Mouse (Mus musculus): ENCODE data around the gene Tlx3.
A peak's percentile ranks its signal among the peaks of the same experiment; 100 is the strongest.

Gene Tlx3

GRCm38 (mm10) chr11:33203383-33204328 lies at the start of gene Tlx3:
Gene Tlx3 (minus strand): TSS chr11:33203589.
- DNase-seq = no peak

GRCm38 (mm10) chr11:33240295-33240694 lies 36.9 kb upstream of the Tlx3 start:
- no peak for DNase-seq

DNA sequence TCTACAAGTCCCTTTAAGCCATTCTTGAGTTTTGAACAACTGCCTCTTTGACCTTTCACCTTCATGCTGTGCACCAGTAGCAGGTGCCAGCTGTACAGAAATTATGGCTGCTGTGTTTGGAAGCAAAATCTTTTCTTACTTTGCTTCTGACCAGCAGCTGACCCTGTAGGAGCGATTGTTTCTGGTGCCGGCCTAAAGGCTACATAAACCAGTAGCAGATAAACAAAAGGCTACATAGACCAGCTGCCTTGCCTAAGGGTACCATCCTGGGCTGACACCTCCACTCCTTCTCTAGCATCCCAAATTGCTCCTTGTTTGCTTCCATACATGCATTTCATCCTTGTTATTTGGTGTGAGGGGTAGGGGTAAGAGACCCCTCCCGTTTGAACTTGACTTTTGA lies 30.7 kb upstream of the Tlx3 start:
- DNase-seq = no peak

- no peak for DNase-seq
These were observed 28.7 kb upstream of the Tlx3 start for GRCm38 (mm10) chr11:33232056-33232455.

DNA sequence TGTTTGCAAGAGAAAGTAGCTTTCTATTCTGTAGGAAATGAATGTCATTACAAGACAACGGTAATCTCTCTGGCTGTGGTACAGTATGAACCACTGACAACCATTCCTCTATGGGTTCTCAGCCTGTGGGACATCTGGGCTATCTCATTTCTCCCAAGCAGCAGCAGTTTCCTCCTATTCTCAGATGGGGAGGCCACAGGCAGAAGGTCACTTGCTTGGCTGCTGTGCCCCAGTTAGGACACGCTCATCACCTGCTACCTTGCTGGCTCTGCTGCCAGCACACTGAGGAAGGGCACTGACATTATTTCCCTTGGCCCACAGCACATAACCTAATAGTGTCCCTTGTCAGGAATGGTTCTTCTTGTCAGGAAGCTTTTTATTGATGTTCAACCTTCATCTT lies 24.8 kb upstream of the Tlx3 start:
- DNase-seq = no peak

GRCm38 (mm10) chr11:33226516-33226915 lies 23.1 kb upstream of the Tlx3 start:
- no peak for DNase-seq

DNA sequence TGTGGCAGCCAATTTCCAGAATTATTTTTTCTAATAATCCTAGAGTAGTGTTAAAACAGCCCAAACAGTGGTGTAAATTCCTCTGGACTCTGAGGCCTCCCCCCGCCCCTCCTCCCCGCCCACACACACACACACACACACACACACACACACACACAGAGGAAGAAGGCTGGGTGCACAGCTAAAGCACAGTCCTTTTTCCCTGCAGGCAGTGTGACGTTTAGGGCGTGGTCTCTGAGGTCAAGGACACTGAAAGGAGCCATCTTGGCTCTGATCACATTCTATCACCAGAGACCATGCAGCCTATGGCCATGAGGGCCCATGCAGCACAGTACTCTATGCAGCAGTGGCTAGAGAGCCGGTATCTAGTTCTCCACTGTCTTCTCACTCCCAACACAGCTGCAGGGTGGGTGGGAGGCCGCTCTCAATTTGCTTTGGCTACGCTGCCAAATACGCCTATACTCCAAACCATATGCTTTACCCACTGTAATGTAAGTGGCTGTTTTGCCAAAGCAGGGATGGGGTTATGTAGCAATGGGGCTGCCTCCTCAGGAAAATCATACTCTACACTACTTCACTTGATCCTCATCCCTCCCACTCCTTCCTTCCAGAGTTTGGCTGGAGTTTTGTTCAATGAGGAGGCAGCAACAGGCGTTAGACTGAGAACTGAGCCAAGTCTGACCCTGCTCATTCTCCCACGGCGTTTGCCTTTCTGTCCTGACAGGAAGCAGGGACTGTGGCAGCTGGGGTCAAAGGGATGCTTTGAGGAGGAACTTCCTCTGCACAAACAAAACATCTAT lies 18.4 kb upstream of the Tlx3 start:
- DNase-seq = peak; percentile 50

- no peak for DNase-seq
These were observed 17.4 kb upstream of the Tlx3 start for GRCm38 (mm10) chr11:33220763-33221162.

- DNase-seq = no peak
These were observed 14.1 kb upstream of the Tlx3 start for GRCm38 (mm10) chr11:33217384-33218079.

GRCm38 (mm10) chr11:33207411-33207810 lies 4.0 kb upstream of the Tlx3 start:
- DNase-seq = no peak

DNA sequence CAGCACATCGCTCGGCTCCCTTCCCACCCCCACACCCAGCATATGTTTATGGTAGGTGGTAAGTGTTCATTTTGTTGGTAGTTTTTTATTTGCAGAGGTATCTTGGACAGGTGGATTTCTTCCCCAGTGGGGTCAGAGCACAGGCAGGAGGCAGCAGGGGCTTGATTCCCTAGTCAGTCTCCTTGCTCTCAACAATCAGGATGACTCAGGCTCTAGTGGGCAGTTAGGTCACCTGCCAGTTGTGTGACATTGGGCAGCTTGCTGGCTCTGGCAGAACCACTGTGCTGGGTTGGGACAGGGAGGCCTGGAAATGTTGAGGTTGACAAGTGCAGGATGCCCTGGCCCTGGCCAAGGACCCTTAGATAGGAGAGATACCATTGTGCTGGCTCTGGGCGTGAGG lies 1.6 kb upstream of the Tlx3 start:
- DNase-seq = no peak

- no peak for DNase-seq
These were observed 928 bp upstream of the Tlx3 start for GRCm38 (mm10) chr11:33204329-33204705.

DNA sequence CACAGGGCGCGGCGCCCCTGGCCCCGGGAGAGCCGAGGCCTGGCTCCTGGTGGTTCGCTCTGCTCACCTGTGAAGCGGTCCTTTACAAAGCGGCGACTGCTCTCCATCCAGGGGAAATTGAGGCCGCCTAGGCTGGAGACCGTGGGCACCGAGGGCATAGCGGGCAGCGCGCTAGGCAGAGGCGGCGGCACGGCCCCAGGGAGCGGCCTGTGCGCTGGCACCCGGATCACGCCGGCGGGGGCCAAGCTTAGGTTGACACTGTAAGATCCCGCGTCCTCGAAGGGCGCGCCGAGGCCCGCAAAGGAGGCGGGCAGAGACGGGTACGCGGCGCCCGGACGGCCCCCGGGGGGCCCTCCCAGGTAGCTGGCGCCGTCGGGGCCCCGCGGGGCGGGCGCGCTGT lies 417 bp downstream of the Tlx3 start:
- no peak for DNase-seq

- DNase-seq = no peak
These were observed 1.1 kb downstream of the Tlx3 start for GRCm38 (mm10) chr11:33202296-33202695.

DNA sequence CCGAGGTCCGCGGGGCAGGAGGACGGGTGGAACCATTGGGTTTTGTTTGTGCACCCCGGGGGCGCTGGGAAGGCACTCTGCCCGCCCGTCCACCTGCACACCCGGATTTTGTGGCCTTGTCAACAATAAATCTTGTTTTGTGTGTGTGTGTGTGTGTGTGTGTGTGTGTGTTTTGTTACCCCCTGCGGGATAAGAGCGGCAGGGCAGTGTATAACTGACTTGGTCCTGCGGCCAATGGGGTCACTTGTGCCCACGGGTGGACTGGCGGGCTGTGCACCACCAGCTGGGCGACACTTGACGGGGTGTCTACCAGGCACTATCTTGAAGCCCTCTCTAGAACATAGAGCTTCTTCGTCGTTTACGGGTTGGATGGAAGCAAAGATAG lies 1.8 kb downstream of the Tlx3 start:
- no peak for DNase-seq

DNA sequence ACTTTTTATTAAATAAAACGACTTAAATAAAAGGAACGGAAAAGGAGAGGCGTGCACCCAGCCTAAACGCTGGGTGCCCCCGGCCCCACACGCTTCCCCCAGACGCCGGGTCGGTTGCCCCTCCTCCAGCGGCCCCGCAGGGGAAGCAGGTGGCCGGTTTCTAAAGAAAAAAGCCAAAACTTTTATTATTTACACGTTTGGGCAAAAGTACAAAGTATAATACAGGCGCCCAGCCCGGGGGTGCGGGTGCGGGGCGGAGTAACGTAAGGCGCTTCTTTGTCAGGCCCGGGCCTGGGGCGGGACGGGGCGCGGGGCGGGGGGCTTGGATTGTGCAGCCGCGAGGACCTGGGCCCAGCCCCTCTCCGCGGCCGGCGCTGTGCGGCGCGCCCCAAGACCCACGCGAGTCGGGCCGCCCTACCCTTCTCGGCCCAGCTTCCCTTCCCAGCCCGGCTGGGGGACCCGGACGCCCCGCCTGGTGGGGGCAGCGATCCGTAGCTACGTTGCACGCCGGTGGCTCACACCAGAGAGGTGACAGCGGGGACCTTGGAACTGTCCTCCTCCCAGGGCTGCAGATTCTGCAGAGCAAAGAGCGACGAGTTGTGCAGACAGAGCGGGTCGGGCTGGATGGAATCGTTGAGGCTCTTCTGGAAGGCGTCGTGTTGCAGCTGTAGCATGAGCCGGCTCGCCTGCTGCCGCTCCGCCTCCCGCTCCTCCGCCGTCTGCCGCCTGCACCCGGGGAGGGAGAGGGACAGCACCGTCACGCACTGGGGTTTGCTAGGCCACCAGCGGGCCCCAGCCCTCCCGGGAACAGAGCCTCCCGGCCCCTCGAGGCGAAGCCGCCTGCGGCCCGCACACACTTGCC lies 2.4 kb downstream of the Tlx3 start:
- DNase-seq = no peak

DNA sequence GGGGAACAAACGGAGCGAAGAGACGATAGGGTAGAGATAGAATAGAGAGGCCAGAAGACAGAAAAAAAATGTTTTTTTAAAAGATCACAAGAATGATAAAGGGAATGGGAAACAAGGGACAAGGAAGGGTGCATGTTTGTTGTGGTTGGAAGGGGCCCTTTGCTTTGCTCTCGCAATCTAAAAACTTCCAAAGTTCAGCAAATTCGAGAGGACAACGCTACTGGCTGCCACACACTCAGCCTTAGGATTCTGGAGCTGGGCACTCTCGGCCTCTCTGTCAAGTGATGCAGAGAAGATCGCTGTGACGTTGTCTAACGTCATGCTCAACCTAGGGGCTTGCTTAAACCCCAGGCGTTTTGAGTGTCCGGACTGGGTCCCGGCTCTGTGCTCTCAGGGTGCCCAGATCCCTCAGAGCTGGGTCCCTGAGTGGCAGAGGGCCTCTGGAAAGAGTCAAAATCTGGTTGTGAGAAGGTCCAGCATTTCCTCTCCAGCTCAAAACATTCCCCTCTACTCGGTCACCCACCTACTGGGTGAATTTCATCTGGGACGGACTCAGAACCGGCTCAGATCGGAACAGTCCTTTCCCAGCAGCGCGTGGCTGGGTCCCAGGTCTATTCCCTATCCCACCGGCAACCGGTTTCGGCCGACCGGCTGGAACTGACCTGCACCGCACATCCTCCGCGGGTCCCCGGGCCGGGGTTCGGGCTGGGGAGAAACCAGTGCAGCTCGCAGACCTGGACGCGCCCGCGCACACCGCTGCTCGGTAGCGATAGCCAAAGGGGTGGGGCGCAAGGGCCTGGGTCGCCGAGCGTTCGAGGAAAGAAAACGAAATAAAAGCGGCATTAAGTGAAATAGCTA lies 3.3 kb downstream of the Tlx3 start:
- no peak for DNase-seq

- DNase-seq = no peak
These were observed 4.3 kb downstream of the Tlx3 start for GRCm38 (mm10) chr11:33199117-33199514.

GRCm38 (mm10) chr11:33198351-33199116 lies 4.9 kb downstream of the Tlx3 start:
- no peak for DNase-seq

GRCm38 (mm10) chr11:33197673-33198072 lies 5.7 kb downstream of the Tlx3 start:
- DNase-seq = no peak

DNA sequence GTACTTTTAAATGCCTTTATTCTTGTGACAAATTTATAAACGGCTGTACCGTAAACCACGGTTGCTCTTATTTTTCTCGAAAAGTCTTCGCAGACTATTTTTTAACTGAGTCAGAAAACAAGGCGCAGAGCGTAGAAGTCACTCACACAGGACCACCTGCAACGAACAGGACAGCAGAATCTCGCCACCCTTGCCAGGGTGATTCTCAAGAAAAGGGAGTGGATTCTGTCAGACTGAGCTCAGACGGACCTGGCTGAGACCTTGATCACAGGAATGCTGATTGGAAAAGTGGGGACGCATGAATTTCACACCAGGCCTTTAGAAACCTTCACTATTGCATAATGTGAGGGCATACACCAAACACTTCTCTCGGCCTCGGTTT lies 6.3 kb downstream of the Tlx3 start:
- no peak for DNase-seq

Data from lung, postnatal 10 days (tissue).